Mouse (Mus musculus): ENCODE data around the gene Rbck1.

Gene Rbck1

DNA sequence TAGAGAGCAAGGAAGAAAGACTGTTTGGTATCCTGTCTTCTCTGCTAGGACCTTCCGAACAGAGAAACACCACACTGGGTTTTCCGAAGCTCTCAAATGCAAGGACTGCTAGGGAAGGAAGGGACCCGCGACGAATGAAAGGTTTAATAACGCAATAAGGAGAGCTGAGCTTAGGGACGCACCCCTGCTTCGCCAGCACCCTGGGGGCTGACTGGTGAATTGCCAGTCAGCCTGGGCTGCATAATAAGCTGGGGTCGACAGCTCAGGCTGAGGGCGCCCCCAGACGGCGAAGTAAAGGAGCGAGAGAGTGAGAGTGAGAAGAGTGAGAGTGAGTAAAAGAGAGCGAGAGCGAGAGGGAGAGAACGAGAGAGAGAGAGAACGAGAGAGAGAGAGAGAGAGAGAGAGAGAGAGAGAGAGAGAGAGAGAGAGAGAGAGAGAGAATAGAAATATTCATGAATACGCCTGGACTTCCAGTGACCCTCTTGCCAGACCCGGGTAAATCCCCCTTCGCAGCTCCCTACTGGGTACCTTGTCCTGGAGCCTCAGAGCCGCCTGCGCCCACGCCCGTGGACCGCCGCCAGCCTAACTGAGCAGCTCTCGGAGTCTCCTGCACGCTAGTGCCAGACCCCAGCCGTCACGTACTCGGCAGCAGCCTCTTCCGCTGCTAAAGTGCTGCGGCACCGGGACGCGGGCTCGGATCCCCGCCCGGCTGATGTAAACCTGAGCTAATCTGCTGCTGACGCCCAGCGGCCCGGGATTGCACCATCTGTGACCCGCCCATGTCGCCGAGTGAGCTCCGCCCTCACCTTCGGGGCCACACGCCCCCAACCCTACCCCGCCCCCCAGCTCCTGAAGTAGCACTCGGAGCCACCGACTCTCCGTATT is 11.1 kb upstream of the Rbck1 start, which contains the start of gene Trib3:
Gene Trib3, minus strand, starts transcription at position 704 of the 885 bp plus-strand sequence.
- peak; percentile 56 for DNase-seq

DNA sequence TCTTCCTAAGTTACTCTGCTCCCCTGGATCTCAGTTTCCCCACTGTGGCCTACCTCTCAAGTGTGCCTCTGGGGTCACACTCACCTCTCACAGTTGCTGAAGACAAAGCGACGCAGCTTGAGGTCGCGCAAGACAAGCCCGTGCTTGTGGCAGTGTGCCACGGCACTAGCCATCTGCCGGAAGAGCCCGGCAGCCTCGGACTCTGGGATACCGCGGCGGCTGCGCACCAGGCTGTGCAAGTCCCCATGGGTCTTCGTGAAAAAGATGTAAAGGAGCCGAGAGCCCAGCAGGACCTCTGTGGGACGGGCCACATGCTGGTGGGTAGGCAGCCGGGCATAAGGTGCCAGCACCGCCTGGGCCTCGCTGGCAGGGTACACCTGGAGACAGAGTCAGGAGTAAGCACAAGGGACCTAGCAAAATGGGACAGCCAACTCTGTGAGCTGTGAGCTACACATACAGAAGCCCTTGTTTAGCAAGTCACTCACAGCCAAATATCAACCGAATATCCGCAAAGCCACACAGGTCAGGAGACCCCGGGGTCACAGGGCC is 7.3 kb upstream of the Rbck1 start:
- DNase-seq = no peak

DNA sequence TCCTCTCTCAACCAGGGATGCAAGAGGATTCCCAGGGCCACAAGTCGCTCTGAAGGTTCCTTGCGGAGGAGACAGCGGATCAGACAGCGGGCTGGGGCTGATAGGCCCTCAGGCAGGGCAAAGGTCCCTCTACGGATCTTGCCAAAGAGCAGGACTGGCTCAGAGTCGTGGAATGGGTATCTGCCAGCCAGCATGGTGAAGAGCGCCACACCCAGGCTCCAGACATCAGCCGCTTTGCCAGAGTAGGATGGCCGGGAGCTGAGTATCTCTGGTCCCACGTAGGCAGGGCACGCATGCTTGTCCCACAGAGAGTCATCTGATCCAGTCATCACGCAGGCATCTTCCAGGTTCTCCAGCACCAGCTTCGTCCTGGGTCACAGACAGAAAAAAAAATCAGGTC is 5.9 kb upstream of the Rbck1 start:
- DNase-seq = no peak

DNA sequence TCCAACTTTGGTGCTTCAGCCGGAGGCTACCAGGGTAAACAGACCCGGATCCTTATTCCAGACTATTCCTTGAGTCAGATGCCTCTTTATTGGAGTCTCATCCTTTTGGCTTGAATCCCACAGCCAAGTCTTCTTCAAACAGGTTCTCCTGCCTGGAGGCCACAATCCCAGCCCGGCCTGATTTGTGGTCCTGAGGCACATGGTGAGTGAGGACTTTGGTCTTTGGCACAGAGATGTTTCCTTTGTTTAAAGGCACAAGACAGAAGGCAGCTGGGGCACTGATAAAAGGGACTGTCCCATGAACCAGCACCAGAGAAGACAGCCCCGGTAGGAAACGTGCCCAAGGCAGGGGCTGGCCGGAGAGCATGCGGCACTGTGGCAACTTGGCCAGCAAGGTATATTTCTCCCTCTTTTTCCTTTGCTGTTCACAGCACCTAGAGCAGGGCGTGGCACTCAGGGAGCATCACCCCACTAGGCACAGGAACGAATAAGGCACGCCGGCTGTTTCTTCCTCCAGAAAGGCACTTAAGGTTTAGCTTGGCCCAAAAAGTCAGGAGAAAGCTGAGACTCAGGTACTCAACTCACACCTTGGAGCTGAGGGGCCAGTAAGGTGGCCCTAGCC is 5.2 kb upstream of the Rbck1 start:
- DNase-seq = no peak

DNA sequence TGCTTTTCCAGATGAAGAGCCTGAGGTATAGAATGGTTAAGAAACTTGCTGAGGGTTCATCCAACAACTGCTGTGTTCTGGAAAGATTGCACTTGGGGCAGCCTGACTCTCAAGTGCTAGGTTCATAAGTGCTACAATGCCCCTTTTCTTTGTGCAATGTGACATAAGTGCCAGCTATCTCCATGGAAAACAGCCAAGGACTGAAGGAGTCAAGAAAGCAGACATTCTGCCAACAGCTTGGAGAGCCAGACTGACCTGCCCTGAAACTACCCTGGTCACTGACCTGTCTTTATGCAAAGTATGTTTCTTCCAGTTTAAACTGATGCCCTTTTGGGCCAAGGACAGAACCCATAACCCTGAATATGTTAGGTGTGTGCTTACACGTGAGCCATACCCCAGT is 4.4 kb upstream of the Rbck1 start:
- no peak for DNase-seq

GRCm38 (mm10) chr2:152335289-152335820 is 2.9 kb upstream of the Rbck1 start:
- no peak for DNase-seq

- DNase-seq = no peak
Measured at GRCm38 (mm10) chr2:152333345-152334006, 1.0 kb upstream of the Rbck1 start.

DNA sequence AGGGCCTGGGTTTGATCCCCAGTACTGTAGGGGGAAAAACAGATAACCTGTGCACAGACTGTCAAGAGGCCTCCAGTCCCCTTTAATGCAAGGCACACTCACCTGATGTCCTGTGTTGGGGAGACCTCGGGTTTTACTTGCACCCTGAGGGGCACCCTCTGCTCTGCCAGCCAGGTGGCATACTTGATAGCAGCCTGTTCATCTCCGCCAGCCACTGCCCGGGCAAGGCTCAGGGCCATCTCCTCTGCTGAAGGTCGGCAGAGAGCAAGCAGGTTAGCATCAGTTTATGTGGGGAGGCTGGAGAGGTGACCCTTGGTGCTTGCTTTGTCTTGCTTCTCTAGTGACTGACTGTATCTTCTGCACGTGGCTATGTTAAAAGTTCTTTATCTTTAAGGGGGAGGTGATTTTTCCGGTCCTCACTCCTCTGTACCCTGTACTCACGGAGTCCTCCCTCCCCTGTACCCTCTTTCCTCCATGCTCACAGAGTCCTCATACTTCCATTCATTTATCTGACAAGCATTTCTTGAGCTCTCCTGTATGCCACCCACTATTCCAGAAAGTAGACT is 1.5 kb downstream of the Rbck1 start:
- no peak for DNase-seq

GRCm38 (mm10) chr2:152327980-152328379 is 4.5 kb downstream of the Rbck1 start:
- no peak for DNase-seq

DNA sequence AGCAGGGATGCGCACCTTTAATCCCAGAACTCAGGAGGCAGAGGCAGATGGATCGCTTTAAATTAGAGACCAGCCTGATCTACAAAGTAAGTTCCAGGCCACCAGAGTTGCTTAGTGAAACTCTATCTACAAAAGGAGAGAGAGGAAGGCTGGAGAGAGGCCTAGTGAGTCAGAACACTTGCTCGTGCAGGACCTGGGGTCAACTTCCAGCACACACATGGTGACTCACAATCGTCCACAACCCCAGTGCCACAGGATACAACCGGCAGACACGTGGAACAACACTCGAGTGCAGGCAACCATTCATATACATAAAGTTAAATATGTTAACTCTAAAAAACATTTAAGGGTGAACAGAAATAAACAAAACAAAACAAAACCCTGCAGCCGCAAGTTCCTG is 5.8 kb downstream of the Rbck1 start:
- no peak for DNase-seq

GRCm38 (mm10) chr2:152326157-152326556 is 6.3 kb downstream of the Rbck1 start:
- no peak for DNase-seq

DNA sequence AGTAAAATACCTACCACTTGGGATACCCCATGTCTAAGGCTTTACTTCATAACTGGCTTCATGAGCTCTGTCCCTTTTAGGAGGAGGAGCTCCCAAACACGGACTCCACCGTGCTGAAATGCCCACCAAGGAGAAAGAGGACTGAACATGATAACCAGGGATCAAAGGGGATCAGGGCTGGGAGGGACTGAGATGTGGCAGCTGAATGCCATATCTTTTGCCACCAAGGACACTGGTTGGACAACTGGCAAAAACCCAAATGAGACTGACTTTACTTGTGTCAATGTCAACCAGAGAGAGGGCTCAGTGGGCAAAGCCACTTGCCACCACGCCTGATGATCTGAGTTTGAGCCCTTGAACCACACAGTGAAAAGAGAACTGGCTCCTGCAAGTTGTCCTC is 7.6 kb downstream of the Rbck1 start:
- no peak for DNase-seq

DNA sequence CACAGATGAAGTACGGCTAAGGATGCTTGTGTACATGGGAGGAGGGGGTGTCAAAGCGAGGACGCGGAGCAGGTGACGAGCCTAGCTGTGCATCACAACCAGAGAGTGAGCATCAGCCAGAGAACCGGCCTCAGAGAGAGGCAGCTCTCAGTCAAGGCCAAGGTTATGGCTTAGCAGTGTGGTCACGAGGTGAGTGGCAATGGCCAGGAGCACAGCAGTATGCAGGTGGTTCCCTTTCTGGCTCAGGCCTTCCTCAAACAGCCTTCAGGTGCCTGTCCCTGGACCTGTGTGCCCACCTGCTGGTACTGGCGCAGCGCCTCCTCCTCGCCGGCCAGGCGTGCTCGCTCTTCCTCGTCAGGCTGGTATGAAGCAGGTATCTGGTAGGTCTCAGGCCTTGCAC is 8.5 kb downstream of the Rbck1 start:
- no peak for DNase-seq

GRCm38 (mm10) chr2:152322198-152322597 is 10.3 kb downstream of the Rbck1 start:
- no peak for DNase-seq

- DNase-seq = no peak
Measured at GRCm38 (mm10) chr2:152321558-152321957, 10.9 kb downstream of the Rbck1 start.

GRCm38 (mm10) chr2:152317054-152317453 is 15.4 kb downstream of the Rbck1 start:
- DNase-seq = no peak

GRCm38 (mm10) chr2:152313926-152314325 is 18.5 kb downstream of the Rbck1 start:
- DNase-seq = no peak

DNA sequence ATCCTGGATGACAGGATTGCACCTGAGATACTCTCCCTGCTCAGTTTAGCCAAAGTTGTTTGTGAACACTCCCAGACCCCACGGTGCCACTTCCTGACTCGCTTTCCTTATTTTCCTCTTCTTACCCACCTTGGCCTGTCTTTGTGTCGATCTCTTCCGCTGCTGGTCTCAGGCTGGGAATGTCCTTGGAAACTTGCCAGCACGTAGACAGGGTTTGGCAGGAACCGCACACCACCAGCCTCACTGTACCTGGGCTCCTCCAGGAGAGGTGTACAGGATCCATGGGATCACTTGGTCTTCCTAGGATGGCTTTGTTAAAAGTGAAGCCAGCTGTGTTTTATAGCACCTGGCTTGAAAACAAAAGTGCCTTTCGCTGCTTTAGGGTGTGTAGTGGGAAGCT is 19.5 kb downstream of the Rbck1 start:
- DNase-seq = no peak

GRCm38 (mm10) chr2:152307186-152307585 is 25.3 kb downstream of the Rbck1 start:
- no peak for DNase-seq

DNA sequence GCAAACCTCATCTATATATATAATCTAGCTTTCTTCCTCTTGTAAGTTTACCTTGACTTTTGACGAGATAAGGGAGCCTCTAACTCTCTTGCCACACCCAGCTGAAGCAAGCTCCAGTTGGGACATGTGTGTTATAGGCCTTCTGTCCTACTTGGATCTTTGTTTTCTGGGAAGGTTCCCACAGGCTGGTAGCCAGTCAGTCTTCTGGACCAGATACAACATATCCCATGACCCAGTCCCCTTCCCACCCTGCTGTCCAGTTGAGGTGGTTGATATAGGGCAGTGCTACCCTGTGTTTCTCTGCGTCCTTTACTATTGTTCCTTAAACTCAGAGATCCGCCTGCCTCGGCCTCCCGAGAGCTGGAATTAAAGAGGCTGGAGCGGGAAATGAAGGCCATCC is 27.0 kb downstream of the Rbck1 start:
- DNase-seq = no peak

DNA sequence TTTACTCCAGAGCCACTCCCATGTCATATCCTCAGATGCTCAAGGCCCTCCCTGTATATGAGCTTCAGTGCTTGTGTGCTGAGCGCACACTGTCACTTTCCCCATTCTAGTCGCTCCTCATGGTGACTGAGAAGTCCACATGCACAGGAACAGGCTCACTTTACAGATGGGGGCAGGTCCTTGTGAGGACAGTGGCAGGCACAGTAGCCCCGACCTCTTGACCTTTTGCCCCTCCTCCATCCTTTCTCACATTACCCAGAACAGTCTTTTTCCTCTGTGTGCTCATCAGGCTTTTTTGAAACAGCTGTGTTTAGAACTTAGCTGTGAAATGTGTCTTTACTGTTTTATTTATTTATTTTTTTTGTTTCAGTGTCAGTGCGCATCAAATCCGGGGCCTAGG is 28.7 kb downstream of the Rbck1 start:
- DNase-seq = no peak

GRCm38 (mm10) chr2:152302862-152303261 is 29.6 kb downstream of the Rbck1 start:
- DNase-seq = no peak

- no peak for DNase-seq
Measured at GRCm38 (mm10) chr2:152294541-152294940, 37.9 kb downstream of the Rbck1 start.
